Mouse (Mus musculus) hindbrain, embryonic 12.5 days (tissue): ENCODE measurements around the gene Tcl1b2. TPM values are rescaled to one million over a fixed set of nuclear protein-coding genes. Genes with fewer than 3 reads are reported as not detected.
A peak's percentile ranks its signal among the peaks of the same experiment; 100 is the strongest.

Source experiments
- ATAC-seq: fragments of 200-750 bp; cut with Nextera tagmentation; 2 replicates; pipeline ENCODE4 v1.8.0; 2017; ENCODE audit warnings: moderate TSS enrichment; ENCODE audit not compliant: low FRiP score
- H3K27ac ChIP-seq: fragments of 300-500 bp; sonication (generic); 2 replicates; pipeline ENCODE4 v1.5.1; 2016; ENCODE audit warnings: mild to moderate bottlenecking
- H3K27me3 ChIP-seq: fragments of 300-500 bp; sonication (generic); 2 replicates; pipeline ENCODE4 v1.6.1; 2016; ENCODE audit warnings: mild to moderate bottlenecking
- H3K36me3 ChIP-seq: fragments of 300-500 bp; sonication (generic); 2 replicates; pipeline ENCODE4 v1.6.1; 2016; ENCODE audit warnings: mild to moderate bottlenecking
- H3K4me1 ChIP-seq: fragments of 300-500 bp; sonication (generic); 2 replicates; pipeline ENCODE4 v1.6.1; 2016
- H3K4me2 ChIP-seq: fragments of 300-500 bp; sonication (generic); replicated peaks from 2 replicates; pipeline ENCODE4 v1.6.1; 2016; ENCODE audit warnings: mild to moderate bottlenecking
- H3K4me3 ChIP-seq: fragments of 300-500 bp; sonication (generic); 2 replicates; pipeline ENCODE4 v1.5.1; 2016; ENCODE audit warnings: mild to moderate bottlenecking
- H3K9ac ChIP-seq: fragments of 300-500 bp; sonication (generic); 2 replicates; pipeline ENCODE4 v1.6.1; 2016; ENCODE audit warnings: mild to moderate bottlenecking, moderate library complexity
- H3K9me3 ChIP-seq: fragments of 300-500 bp; sonication (generic); replicated peaks from 2 replicates; pipeline ENCODE4 v1.6.1; 2016; ENCODE audit warnings: mild to moderate bottlenecking
- WGBS: fragments of 180-500 bp; shearing (Covaris S2); methylation state at CpG from one replicate; pipeline ENCODE4 v1.1.7; 2016; 5-methylcytosine and 5-hydroxymethylcytosine counted together
- polyA plus RNA-seq: library from polyadenylated mRNA; unstranded; fragments of >200 nt; fragmentation: Nextera tagmentation; extraction: Ambion mirVana; gene quantifications from 2 replicates; pipeline ENCODE4 v1.2.1, GENCODE M21; 2016

Tcl1b2 gene
- not detected in 2 replicates for polyA plus RNA-seq

- no peaks in the 10 kb centered on the region for H3K4me1 ChIP-seq
- WGBS = 77% methylated on average over 3 of the region's 3 CpGs
Measured at GRCm38 (mm10) chr12:105145714-105146113, at the start of gene Tcl1b2. Tcl1b2 (plus strand) TSS chr12:105146014.

GRCm38 (mm10) chr12:105099466-105100044 lies 46.3 kb upstream of the Tcl1b2 start:
- Histone ChIP-seq H3K27me3 (peaks cover 4% of the 10 kb centered on the region), H3K4me1 (peaks cover 10% of the 10 kb centered on the region), H3K9ac (no peak overlapping the region), H3K9me3 (no peaks in the 10 kb centered on the region), H3K4me3 (no peak overlapping the region), H3K4me2 (no peak overlapping the region), H3K36me3 (no peaks in the 10 kb centered on the region), H3K27ac (no peak overlapping the region)
- ATAC-seq = peak; percentile 27; the same call in 1 of the 2 replicates
- 44% methylated on average over 9 of the region's 9 CpGs for WGBS

More at GRCm38 (mm10) chr12:105145714-105146113, at the start of gene Tcl1b2:
- H3K27ac ChIP-seq = no peak within 1 kb of the TSS
- H3K4me2 ChIP-seq = no peak within 1 kb of the TSS
- no peaks in the 10 kb centered on the region for H3K27me3 ChIP-seq
- H3K9ac ChIP-seq = no peak within 1 kb of the TSS
- no peaks in the 10 kb centered on the region for H3K36me3 ChIP-seq
- H3K9me3 ChIP-seq = no peaks in the 10 kb centered on the region
- no peak for ATAC-seq
- no peak within 1 kb of the TSS for H3K4me3 ChIP-seq

DNA sequence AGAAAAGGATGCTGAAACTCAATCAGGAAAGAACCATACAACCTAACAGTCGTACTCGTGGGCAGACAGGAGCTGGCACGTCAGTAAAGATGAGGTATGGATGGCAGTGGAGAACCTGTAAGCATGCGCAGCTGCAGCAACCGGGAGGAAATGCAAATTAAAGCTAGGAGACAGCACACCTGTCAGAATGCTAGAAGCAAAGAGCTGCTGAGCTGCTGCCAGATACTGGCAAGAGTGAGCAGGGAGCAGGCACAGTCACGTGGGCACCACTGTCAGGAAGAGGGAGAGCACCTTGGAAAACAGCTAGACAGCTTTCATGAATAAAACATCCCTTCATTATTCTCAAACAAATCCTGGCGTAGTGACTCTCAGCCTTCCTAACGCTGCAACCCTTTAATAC lies 42.9 kb upstream of the Tcl1b2 start:
- WGBS = 48% methylated on average over 8 of the region's 8 CpGs
- ATAC-seq = 0 out of 2 replicates have a peak, but pooled peaks have one; percentile 23
- H3K27ac ChIP-seq = no peak overlapping the region

DNA sequence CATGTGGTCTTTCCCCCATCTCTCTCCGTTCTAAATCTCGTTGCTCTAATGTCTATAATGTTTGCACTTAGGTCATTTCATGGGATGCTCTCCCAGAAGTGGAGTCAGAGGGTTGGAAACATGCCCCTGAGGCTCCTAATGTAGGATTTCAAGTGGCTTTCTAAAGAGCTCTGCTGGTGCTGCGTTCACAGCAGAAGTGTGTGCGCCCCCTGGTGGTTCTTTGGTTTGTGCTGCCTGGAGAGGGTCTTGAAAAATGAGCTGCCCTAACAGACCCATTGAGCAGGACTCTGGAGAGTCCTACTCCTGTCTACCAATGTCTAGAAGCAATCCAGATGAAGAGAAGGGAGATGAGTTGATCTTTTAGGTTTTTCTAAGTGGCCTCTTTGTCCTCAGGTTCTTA lies 41.8 kb upstream of the Tcl1b2 start:
- ATAC-seq = no peak
- Histone ChIP-seq H3K27me3 (peaks cover 4% of the 10 kb centered on the region; the same call in 1 of the 2 replicates), H3K4me2 (no peak overlapping the region), H3K36me3 (no peaks in the 10 kb centered on the region), H3K9me3 (no peaks in the 10 kb centered on the region), H3K9ac (no peak overlapping the region), H3K4me1 (peaks cover 10% of the 10 kb centered on the region), H3K27ac (no peak overlapping the region), H3K4me3 (no peak overlapping the region)
- WGBS = 10% methylated on average over 4 of the region's 4 CpGs

More for the DNA sequence above, 42.9 kb upstream of the Tcl1b2 start:
- Histone ChIP-seq H3K4me2 (no peak overlapping the region), H3K4me3 (no peak overlapping the region), H3K27me3 (peaks cover 4% of the 10 kb centered on the region), H3K36me3 (no peaks in the 10 kb centered on the region), H3K9ac (no peak overlapping the region), H3K9me3 (no peaks in the 10 kb centered on the region), H3K4me1 (peaks cover 10% of the 10 kb centered on the region)

DNA sequence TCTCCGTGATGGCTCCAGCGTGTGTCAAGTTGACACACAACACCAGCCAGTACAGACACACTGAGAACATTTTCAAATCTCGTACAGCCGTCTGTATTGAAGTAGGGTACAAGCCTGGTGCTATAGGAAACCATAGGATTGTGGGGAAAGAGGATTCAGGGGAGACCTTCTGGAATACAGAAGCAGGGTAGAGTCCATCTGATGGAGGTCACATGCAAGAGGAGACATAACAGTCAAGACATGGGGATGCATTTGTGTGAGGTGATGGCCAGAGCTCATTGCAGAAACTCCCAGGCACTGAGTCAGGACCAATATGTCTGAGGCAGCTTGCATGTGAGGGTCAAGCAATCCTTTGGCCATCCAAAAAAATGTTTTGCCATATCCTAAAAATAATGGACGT lies 40.5 kb upstream of the Tcl1b2 start:
- H3K9me3 ChIP-seq = no peaks in the 10 kb centered on the region
- H3K27ac ChIP-seq = no peak overlapping the region
- no peak overlapping the region for H3K4me2 ChIP-seq
- no peak for ATAC-seq
- 92% methylated on average over 5 of the region's 5 CpGs for WGBS
- H3K4me1 ChIP-seq = peaks cover 10% of the 10 kb centered on the region
- peaks cover 4% of the 10 kb centered on the region; the same call in 1 of the 2 replicates for H3K27me3 ChIP-seq
- H3K4me3 ChIP-seq = no peak overlapping the region
- H3K9ac ChIP-seq = no peak overlapping the region
- H3K36me3 ChIP-seq = no peaks in the 10 kb centered on the region

- peaks cover 8% of the 10 kb centered on the region for H3K4me1 ChIP-seq
- no peak for ATAC-seq
- no peak overlapping the region for H3K4me3 ChIP-seq
- no peak overlapping the region for H3K27ac ChIP-seq
- WGBS = 92% methylated on average over 4 of the region's 4 CpGs
- H3K36me3 ChIP-seq = no peaks in the 10 kb centered on the region
- no peak overlapping the region for H3K4me2 ChIP-seq
- H3K27me3 ChIP-seq = no peaks in the 10 kb centered on the region
- H3K9ac ChIP-seq = no peak overlapping the region
- no peaks in the 10 kb centered on the region for H3K9me3 ChIP-seq
Measured at GRCm38 (mm10) chr12:105108856-105109255, 37.0 kb upstream of the Tcl1b2 start.

GRCm38 (mm10) chr12:105109406-105109805 lies 36.4 kb upstream of the Tcl1b2 start:
- no peak overlapping the region for H3K4me3 ChIP-seq
- no peak for ATAC-seq
- no peaks in the 10 kb centered on the region for H3K36me3 ChIP-seq
- H3K27me3 ChIP-seq = no peaks in the 10 kb centered on the region
- no peak overlapping the region for H3K4me2 ChIP-seq
- no peaks in the 10 kb centered on the region for H3K9me3 ChIP-seq
- H3K27ac ChIP-seq = no peak overlapping the region
- peaks cover 8% of the 10 kb centered on the region for H3K4me1 ChIP-seq
- WGBS = 72% methylated on average over 3 of the region's 3 CpGs
- no peak overlapping the region for H3K9ac ChIP-seq

GRCm38 (mm10) chr12:105109812-105110211 lies 36.0 kb upstream of the Tcl1b2 start:
- H3K27ac ChIP-seq = no peak overlapping the region
- H3K9ac ChIP-seq = no peak overlapping the region
- 65% methylated on average over 4 of the region's 4 CpGs for WGBS
- no peaks in the 10 kb centered on the region for H3K9me3 ChIP-seq
- no peaks in the 10 kb centered on the region for H3K36me3 ChIP-seq
- no peak for ATAC-seq
- no peak overlapping the region for H3K4me3 ChIP-seq
- H3K4me1 ChIP-seq = peaks cover 8% of the 10 kb centered on the region
- H3K27me3 ChIP-seq = no peaks in the 10 kb centered on the region
- no peak overlapping the region for H3K4me2 ChIP-seq

GRCm38 (mm10) chr12:105112321-105112988 lies 33.4 kb upstream of the Tcl1b2 start:
- peak overlapping the region; percentile 57 for H3K27ac ChIP-seq
- 38% methylated on average over 13 of the region's 13 CpGs for WGBS

GRCm38 (mm10) chr12:105116648-105117047 lies 29.2 kb upstream of the Tcl1b2 start:
- no peak overlapping the region for H3K4me2 ChIP-seq
- no peaks in the 10 kb centered on the region for H3K9me3 ChIP-seq
- H3K27ac ChIP-seq = no peak overlapping the region
- H3K27me3 ChIP-seq = no peaks in the 10 kb centered on the region
- no peak overlapping the region for H3K9ac ChIP-seq
- H3K4me3 ChIP-seq = no peak overlapping the region
- peaks cover 8% of the 10 kb centered on the region for H3K4me1 ChIP-seq
- ATAC-seq = no peak
- no peaks in the 10 kb centered on the region for H3K36me3 ChIP-seq
- WGBS = 86% methylated on average over 1 of the region's 1 CpGs

More at GRCm38 (mm10) chr12:105112321-105112988, 33.4 kb upstream of the Tcl1b2 start:
- H3K4me2 ChIP-seq = no peak overlapping the region
- H3K4me3 ChIP-seq = no peak overlapping the region
- no peaks in the 10 kb centered on the region for H3K27me3 ChIP-seq
- no peaks in the 10 kb centered on the region for H3K36me3 ChIP-seq
- peaks cover 8% of the 10 kb centered on the region for H3K4me1 ChIP-seq
- ATAC-seq = no peak
- H3K9ac ChIP-seq = 0 out of 2 replicates have a peak overlapping the region, but pooled peaks have one; percentile 23
- H3K9me3 ChIP-seq = no peaks in the 10 kb centered on the region

- no peak overlapping the region for H3K9ac ChIP-seq
- no peak overlapping the region for H3K27ac ChIP-seq
- 91% methylated on average over 6 of the region's 6 CpGs for WGBS
- no peak for ATAC-seq
- H3K4me2 ChIP-seq = no peak overlapping the region
- no peaks in the 10 kb centered on the region for H3K27me3 ChIP-seq
- no peaks in the 10 kb centered on the region for H3K36me3 ChIP-seq
- H3K9me3 ChIP-seq = no peaks in the 10 kb centered on the region
- no peak overlapping the region for H3K4me3 ChIP-seq
- H3K4me1 ChIP-seq = no peaks in the 10 kb centered on the region
Measured at GRCm38 (mm10) chr12:105125362-105125761, 20.5 kb upstream of the Tcl1b2 start.

DNA sequence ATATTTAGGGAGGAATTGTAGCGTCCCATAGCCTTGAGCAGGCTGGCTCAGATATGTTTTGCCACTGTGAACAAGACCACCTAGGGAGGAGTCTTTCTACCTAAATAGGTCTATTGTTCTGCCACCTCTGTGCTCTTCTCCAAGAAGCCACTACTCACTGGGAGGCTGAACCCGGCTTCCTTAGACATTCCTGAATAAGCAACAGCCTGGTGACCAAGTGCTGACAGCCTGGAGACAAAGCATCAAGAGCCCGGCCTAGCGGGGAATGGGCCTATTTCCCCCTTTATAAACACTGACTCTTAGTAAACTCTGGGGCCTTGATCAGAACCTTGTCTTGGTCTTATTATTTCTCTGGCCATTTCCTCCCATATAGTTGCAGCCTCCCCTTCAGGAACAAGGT lies 19.3 kb upstream of the Tcl1b2 start:
- no peak for ATAC-seq
- no peak overlapping the region for H3K9ac ChIP-seq
- 37% methylated on average over 4 of the region's 4 CpGs for WGBS

GRCm38 (mm10) chr12:105127607-105128006 lies 18.2 kb upstream of the Tcl1b2 start:
- H3K36me3 ChIP-seq = no peaks in the 10 kb centered on the region
- H3K9ac ChIP-seq = no peak overlapping the region
- no peaks in the 10 kb centered on the region for H3K27me3 ChIP-seq
- no peak overlapping the region for H3K27ac ChIP-seq
- no peak for ATAC-seq
- H3K4me2 ChIP-seq = no peak overlapping the region
- no peaks in the 10 kb centered on the region for H3K4me1 ChIP-seq
- 87% methylated on average over 2 of the region's 2 CpGs for WGBS
- no peak overlapping the region for H3K4me3 ChIP-seq
- no peaks in the 10 kb centered on the region for H3K9me3 ChIP-seq

More for the DNA sequence above, 19.3 kb upstream of the Tcl1b2 start:
- H3K9me3 ChIP-seq = no peaks in the 10 kb centered on the region
- no peak overlapping the region for H3K4me3 ChIP-seq
- no peaks in the 10 kb centered on the region for H3K36me3 ChIP-seq
- H3K4me1 ChIP-seq = no peaks in the 10 kb centered on the region
- H3K27ac ChIP-seq = no peak overlapping the region
- H3K4me2 ChIP-seq = no peak overlapping the region
- H3K27me3 ChIP-seq = no peaks in the 10 kb centered on the region
